Mouse (Mus musculus) liver, embryonic 14.5 days (tissue): Measurements from ENCODE around the gene Cldnd2.

Experiments used
- CTCF ChIP-seq: IDR thresholded peaks from 2 replicates; pipeline ENCODE4 v1.5.1; 2016; ENCODE audit warnings: antibody characterized with exemption, low read depth, control low read depth
- EP300 ChIP-seq: IDR thresholded peaks from 2 replicates; pipeline ENCODE4 v1.6.1; 2016; ENCODE audit warnings: antibody characterized with exemption, low read depth

DNA sequence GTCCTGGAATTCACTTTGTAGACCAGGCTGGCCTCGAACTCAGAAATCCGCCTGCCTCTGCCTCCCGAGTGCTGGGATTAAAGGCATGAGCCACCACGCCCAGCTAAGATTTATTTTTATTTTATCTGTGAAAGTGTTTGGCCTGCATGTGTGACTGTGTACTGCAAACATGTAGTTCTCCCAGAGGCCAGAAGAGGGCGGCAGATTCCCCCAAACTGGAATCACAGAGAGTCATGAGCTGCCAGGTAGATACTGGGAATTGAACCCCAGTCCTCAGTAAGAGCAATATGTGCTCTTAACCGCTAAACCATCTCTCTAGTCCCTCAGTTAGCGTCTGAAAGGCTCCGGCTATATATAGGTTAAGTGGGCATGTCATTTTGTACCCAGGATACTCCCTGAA, 29.8 kb downstream of the Cldnd2 start:
- peak; percentile 73 for TF ChIP-seq CTCF
- no peak for TF ChIP-seq EP300
